Mouse (Mus musculus): ENCODE measurements around the gene Mcm2. TPM values are rescaled to one million over a fixed set of nuclear protein-coding genes. Genes with fewer than 3 reads are reported as not detected.

Gene Mcm2
- total and polyA plus RNA-seq, 3 experiments: 149 to 1,259 (median 171) TPM

DNA sequence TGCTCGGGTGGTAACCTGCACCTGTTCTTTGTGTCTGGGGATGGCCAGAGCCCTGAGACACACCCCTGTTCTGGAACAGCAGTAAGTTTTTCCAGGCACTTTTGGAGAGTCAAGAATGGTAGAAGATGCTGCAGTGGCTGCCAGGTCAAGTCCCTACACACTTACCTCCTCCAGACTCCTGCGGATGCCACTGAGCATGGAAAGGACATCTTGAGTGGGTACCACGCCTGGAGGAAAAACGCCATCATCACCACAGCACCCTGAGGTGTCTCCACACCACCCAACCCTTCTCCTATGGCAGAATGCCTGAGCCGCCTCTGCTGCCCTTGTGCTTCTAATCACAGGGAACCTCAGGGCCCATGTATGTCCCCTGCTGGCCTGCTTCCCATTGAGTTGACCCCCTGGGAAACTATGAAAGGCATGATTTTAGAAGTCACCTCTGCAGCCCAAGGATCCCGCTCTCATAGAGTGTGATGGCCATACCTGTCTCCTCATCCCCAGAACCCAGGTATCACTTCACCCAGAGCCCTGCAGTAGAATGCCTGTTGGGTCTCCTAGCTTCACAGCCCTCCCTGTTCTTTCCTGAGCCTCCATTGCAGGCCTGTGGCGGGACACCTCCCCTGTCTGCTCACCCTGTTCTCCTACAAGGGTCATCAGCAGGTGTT lies 53.5 kb downstream of the Mcm2 start:
- Histone ChIP-seq H3K27me3 (ENCODE audit: insufficient read depth, low read length) (peaks cover 49% of the 10 kb centered on the region), H3K4me3 (ENCODE audit: low read depth, low read length) (no peak overlapping the region), H3K4me1 (ENCODE audit: insufficient read depth, low read depth, low read length) (peaks cover 37% of the 10 kb centered on the region), H3K9me3 (replicated peaks) (no peaks in the 10 kb centered on the region), H3K36me3 (replicated peaks) (peaks cover 12% of the 10 kb centered on the region)
- TF ChIP-seq POLR2AphosphoS5 (IDR thresholded peaks at IDR 0.05; ENCODE audit: insufficient replicate concordance, low read depth, low read length): no peak
- no peak for TF ChIP-seq TAL1 (conservative IDR thresholded peaks at IDR 0.05; ENCODE audit: low read depth, low read length)
- TF ChIP-seq CTCF (IDR thresholded peaks at IDR 0.05; ENCODE audit: low read depth, low read length): no peak
- TF ChIP-seq GATA1 (IDR thresholded peaks at IDR 0.05; ENCODE audit: borderline replicate concordance, low read length): no peak
- ATAC-seq (ENCODE audit: extremely low read depth, insufficient number of reproducible peaks, low FRiP score, poor library complexity, severe bottlenecking) (no peak), DNase-seq (ENCODE audit: low spot score) (no peak)

DNA sequence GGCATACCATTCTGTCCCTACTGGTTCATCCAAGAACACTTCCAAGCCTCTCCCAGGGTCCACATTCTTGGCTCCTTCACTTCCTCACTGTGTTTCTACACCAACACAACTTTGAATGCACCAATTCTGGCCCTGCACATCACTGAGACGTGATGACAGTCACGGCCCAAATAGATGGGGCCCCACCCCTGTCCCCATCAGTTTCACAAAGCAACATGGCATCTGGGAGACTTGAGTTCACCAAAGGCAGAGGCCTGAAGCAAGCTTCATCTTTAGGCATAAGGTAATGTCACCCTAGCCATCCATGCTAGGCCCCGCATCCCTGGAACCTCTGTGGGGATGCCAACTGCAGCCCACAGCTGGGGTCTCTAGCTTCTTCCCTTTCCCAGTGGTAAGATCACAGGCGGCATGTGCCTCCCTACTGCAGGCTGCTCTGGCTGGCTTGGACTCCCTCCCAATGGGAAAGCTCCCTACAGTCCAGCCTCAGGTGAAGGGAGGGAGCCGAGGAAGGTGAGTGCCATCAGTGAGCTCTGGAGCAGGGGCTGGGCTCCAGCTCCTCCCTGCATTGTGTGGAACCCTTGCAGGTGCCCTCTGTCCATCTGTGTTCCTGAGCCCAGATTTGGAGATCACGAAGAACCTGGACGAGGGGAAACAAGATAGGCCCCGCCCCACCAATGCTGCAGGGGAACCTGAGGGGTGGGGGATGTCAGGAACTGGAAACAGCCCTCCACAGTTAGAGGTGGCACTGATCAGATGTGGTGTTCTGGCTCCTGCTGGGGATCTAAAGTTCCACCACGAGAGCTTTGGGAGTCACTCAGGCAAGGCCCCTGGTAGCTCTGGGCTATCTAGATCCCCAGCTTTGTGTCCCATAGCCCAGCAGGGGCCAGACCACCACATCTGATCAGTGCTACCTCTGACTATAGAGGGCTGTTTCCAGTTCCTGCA lies 54.5 kb downstream of the Mcm2 start:
- Histone ChIP-seq H3K4me3 (ENCODE audit: low read depth, low read length) (no peak overlapping the region), H3K36me3 (replicated peaks) (peaks cover 22% of the 10 kb centered on the region), H3K4me1 (ENCODE audit: insufficient read depth, low read depth, low read length) (peaks cover 43% of the 10 kb centered on the region), H3K9me3 (replicated peaks) (no peaks in the 10 kb centered on the region), H3K27me3 (ENCODE audit: insufficient read depth, low read length) (peaks cover 39% of the 10 kb centered on the region)
- DNase-seq (ENCODE audit: low spot score): no peak
- TF ChIP-seq POLR2AphosphoS5 (IDR thresholded peaks at IDR 0.05; ENCODE audit: insufficient replicate concordance, low read depth, low read length): no peak
- no peak for TF ChIP-seq GATA2 (IDR thresholded peaks at IDR 0.05; ENCODE audit: borderline replicate concordance, low read depth, low read length)
- no peak for TF ChIP-seq GATA1 (IDR thresholded peaks at IDR 0.05; ENCODE audit: borderline replicate concordance, low read length)
- no peak for TF ChIP-seq CTCF (IDR thresholded peaks at IDR 0.05; ENCODE audit: low read depth, low read length)
- TF ChIP-seq TAL1 (conservative IDR thresholded peaks at IDR 0.05; ENCODE audit: low read depth, low read length): no peak
- no peak for ATAC-seq (ENCODE audit: extremely low read depth, insufficient number of reproducible peaks, low FRiP score, poor library complexity, severe bottlenecking)

DNA sequence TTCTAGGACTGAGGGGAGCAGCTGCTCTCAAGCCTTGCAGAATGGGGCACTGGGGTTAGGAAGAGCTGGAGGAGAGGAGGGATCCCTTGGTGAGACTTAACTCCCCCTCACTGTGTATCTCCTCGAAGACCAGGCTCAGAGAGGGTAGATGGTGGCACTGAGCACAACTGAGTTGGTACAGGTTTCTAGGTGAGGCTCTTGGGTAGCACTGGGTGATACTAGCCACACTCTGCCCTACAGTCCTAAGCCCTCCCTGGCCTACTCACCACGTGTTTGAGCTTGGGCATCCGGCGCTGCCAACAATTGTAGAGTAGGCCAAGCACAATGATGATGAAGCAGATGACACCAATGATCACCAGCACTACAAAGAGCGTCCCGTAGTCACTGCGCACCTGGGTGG lies 55.3 kb downstream of the Mcm2 start:
- Histone ChIP-seq H3K4me3 (ENCODE audit: low read depth, low read length) (peak overlapping the region; percentile 97; the same call in 1 of the 2 replicates), H3K27me3 (ENCODE audit: insufficient read depth, low read length) (peaks cover 31% of the 10 kb centered on the region), H3K4me1 (ENCODE audit: insufficient read depth, low read depth, low read length) (peaks cover 38% of the 10 kb centered on the region), H3K36me3 (replicated peaks) (peaks cover 30% of the 10 kb centered on the region), H3K9me3 (replicated peaks) (no peaks in the 10 kb centered on the region)
- TF ChIP-seq GATA2 (IDR thresholded peaks at IDR 0.05; ENCODE audit: borderline replicate concordance, low read depth, low read length) (no peak), POLR2AphosphoS5 (IDR thresholded peaks at IDR 0.05; ENCODE audit: insufficient replicate concordance, low read depth, low read length) (no peak), TAL1 (conservative IDR thresholded peaks at IDR 0.05; ENCODE audit: low read depth, low read length) (no peak), GATA1 (IDR thresholded peaks at IDR 0.05; ENCODE audit: borderline replicate concordance, low read length) (no peak), CTCF (IDR thresholded peaks at IDR 0.05; ENCODE audit: low read depth, low read length) (no peak)
- DNase-seq (ENCODE audit: low spot score): no peak
- ATAC-seq (ENCODE audit: extremely low read depth, insufficient number of reproducible peaks, low FRiP score, poor library complexity, severe bottlenecking): no peak

DNA sequence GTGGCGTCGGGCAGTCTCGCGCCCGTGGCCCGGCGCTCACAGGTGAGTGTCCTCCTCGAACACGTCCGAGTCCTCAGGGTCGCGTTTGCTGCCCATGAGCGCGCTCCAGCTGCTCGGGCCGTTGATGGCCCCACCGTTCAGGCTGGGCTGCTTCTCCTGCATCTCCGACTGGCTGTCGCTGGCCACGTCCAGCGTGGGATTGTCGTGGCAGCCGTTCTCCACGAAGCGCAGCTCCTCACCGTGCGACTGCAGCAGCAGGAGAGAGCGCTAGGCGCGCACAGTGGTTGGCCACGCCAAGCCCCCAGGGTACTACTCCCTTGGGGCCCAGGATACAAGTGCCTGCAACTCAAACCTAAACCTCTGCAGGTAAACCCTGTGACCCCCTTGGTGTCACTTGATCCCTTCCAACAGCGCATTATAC lies 55.8 kb downstream of the Mcm2 start:
- ATAC-seq (ENCODE audit: extremely low read depth, insufficient number of reproducible peaks, low FRiP score, poor library complexity, severe bottlenecking) (no peak), DNase-seq (ENCODE audit: low spot score) (peak; percentile 33)
- Histone ChIP-seq H3K4me1 (ENCODE audit: insufficient read depth, low read depth, low read length) (peaks cover 38% of the 10 kb centered on the region), H3K36me3 (replicated peaks) (peaks cover 35% of the 10 kb centered on the region), H3K9me3 (replicated peaks) (no peaks in the 10 kb centered on the region), H3K27me3 (ENCODE audit: insufficient read depth, low read length) (peaks cover 26% of the 10 kb centered on the region), H3K4me3 (ENCODE audit: low read depth, low read length) (peak overlapping the region; percentile 97)
- no peak for TF ChIP-seq TAL1 (conservative IDR thresholded peaks at IDR 0.05; ENCODE audit: low read depth, low read length)
- TF ChIP-seq POLR2AphosphoS5 (IDR thresholded peaks at IDR 0.05; ENCODE audit: insufficient replicate concordance, low read depth, low read length): no peak
- no peak for TF ChIP-seq CTCF (IDR thresholded peaks at IDR 0.05; ENCODE audit: low read depth, low read length)
- TF ChIP-seq GATA1 (IDR thresholded peaks at IDR 0.05; ENCODE audit: borderline replicate concordance, low read length): no peak

DNA sequence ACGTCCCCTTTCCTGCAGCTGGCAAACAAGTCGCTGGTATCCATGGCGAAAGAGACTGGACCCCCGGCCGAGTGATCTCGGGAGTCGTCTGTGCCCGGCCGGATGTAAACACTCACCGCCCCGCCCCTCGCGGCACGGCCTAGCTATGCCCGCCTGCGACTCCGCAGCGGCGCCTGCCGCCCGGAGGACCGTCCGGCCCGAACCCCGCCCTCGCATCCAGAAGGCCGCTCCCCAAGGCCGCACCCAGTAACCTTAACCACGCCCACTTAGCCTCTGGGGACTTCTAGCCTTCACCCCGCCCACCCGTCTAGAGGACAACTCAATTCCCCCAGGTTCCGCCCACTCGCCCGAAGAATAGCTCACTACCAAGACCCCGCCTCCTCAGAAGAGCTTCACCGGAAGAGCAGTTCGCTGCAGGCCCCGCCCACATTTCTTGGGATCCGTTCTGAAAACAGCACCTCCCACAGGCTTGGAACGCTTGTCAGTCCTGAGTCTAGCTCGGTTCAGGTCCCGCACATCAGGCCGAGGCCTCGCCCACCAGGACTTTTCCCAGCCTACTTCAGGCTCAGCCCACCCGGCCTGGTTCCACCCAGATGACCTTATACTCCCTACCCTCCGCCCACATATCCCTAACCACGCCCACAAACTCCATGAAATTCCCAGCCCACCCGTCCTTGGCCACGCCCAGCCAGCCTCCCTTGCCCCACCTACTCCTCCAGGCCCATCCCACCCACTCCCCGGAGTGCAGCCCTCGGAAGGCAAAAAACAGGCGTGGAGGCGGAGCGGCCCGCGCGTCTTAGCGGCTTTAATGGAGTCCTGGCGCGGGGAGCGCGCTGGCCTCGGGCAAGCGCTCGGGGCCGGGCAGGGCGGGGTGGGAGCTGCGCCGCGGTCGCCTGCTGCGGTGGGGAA lies 56.5 kb downstream of the Mcm2 start, which contains the start of gene Abtb1:
Abtb1 (minus strand) TSS at position 204 of the 909 bp plus-strand sequence.
- peaks cover 38% of the 10 kb centered on the region for H3K4me1 ChIP-seq (ENCODE audit: insufficient read depth, low read depth, low read length)
- DNase-seq (ENCODE audit: low spot score): peak; percentile 98
- TF ChIP-seq GATA2 (IDR thresholded peaks at IDR 0.05; ENCODE audit: borderline replicate concordance, low read depth, low read length): no peak
- TF ChIP-seq CTCF (IDR thresholded peaks at IDR 0.05; ENCODE audit: low read depth, low read length): no peak
- TF ChIP-seq POLR2AphosphoS5 (IDR thresholded peaks at IDR 0.05; ENCODE audit: insufficient replicate concordance, low read depth, low read length): no peak
- TF ChIP-seq GATA1 (IDR thresholded peaks at IDR 0.05; ENCODE audit: borderline replicate concordance, low read length): no peak
- TF ChIP-seq TAL1 (conservative IDR thresholded peaks at IDR 0.05; ENCODE audit: low read depth, low read length): no peak
- peaks cover 19% of the 10 kb centered on the region for H3K27me3 ChIP-seq (ENCODE audit: insufficient read depth, low read length)
- H3K36me3 ChIP-seq (replicated peaks): peaks cover 42% of the 10 kb centered on the region
- H3K4me3 ChIP-seq (ENCODE audit: low read depth, low read length): peak within 1 kb of the TSS; percentile 97
- no peaks in the 10 kb centered on the region for H3K9me3 ChIP-seq (replicated peaks)
- peak; percentile 89 for ATAC-seq (ENCODE audit: extremely low read depth, insufficient number of reproducible peaks, low FRiP score, poor library complexity, severe bottlenecking)
